Mouse (Mus musculus) heart, adult 2 months (tissue): ENCODE measurements around the gene Unc45a.

ENCODE experiments used
- CTCF ChIP-seq: fragments of 200-600 bp; IDR thresholded peaks from 2 replicates; pipeline ENCODE4 v1.8.1; 2022; ENCODE audit warnings: antibody characterized with exemption, mild to moderate bottlenecking, moderate library complexity
- EP300 ChIP-seq: fragments of 200-500 bp; IDR thresholded peaks from 2 replicates; pipeline ENCODE4 v1.6.1; 2011; ENCODE audit warnings: low read depth, low read length, control low read depth; ENCODE audit not compliant: insufficient read depth

DNA sequence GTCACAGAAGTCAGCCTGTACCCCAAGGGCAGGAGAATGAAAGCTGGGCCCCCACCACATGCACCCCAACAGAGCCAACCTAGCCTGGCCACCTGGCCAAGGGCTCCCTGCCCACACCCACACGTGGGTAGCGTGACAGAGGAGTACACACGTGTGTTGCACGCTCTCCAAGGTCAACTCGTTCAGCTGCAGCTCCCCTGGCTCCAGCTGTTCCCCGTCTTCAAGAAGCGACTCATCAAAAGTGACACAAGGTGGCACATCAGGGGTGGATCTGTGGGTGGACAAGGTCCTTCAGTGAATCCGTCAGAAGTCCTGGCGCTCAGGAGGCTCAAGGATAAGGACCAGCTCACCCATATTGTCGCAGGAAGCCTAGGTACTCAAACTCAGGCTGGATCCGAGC lies 42.1 kb upstream of the Unc45a start:
- no peak for TF ChIP-seq CTCF
- no peak for TF ChIP-seq EP300
